8 mouse cellular contexts compared by ENCODE assay signal in the genomic region with DNA sequence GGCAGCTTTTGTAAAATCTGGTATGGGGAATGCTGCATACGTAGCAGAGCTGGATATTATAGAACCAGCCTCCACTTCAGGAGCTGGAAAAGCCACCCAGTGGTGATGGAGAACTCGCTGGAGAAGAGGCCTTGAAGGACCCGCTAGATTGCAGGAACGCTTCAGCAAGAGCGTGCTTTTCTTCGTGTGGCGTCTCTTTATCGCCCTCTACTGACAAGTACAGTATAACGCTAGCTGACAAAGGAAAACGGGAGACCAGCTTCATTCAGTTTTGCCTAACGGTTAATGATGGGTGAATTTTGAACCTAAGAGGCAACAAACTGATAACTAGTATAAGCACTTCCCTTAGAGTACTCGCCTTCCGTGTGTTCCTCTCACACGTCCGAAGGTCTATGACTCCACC. TPM values are rescaled to one million over a fixed set of nuclear protein-coding genes. Genes with fewer than 3 reads are reported as not detected.
A peak's percentile ranks its signal among the peaks of the same experiment; 100 is the strongest.
DNase-seq lines count a peak whose midpoint lies in the region; ATAC-seq and TF ChIP-seq lines count a peak whose summit lies in the region.

No protein-coding gene starts in this region.

- 2% methylated on average over 15 of the region's 15 CpGs for WGBS in heart, adult 2 months
- 3% methylated on average over 15 of the region's 15 CpGs for WGBS in limb, embryonic 13.5 days
- WGBS in neural tube, embryonic 14.5 days: 3% methylated on average over 15 of the region's 15 CpGs

- DNase-seq in 416B (ENCODE audit: low read depth): peak; percentile 87
- peak; percentile 88 for DNase-seq in MN1 (ENCODE audit: low spot score)
- DNase-seq in cerebellum, postnatal 14 days: peak; percentile 62 to 67
- peak in 1 of 2 experiments; percentile 23 for DNase-seq in heart, adult 2 months
- DNase-seq in kidney, adult 9 months: peak; percentile 66
- DNase-seq in spleen, adult 18-20 months: no peak

- no peaks in the 10 kb centered on the region for H3K36me3 ChIP-seq in heart, adult 2 months (ENCODE audit: control insufficient read depth, insufficient read depth, low read length)
- H3K36me3 ChIP-seq in limb, embryonic 13.5 days: no peaks in the 10 kb centered on the region
- no peaks in the 10 kb centered on the region for H3K36me3 ChIP-seq in neural tube, embryonic 14.5 days (ENCODE audit: control insufficient read depth, insufficient read depth, low read length)

- no peak overlapping the region for H3K4me3 ChIP-seq in heart, adult 2 months
- no peak overlapping the region for H3K4me3 ChIP-seq in limb, embryonic 13.5 days
- no peak overlapping the region for H3K4me3 ChIP-seq in neural tube, embryonic 14.5 days (ENCODE audit: low read depth, low read length)

- intact Hi-C loops in heart, adult 2 months (cut with DNase I): loop anchor here (2.0 to 10.0 kb wide), 4 partner anchors 155 to 537 kb away; a partner anchor contains a TSS

- H3K9ac ChIP-seq in heart, adult 2 months (ENCODE audit: low read depth, low read length): no peak overlapping the region
- peak overlapping the region; percentile 39; the same call in 1 of the 2 replicates for H3K9ac ChIP-seq in limb, embryonic 13.5 days
- 0 out of 2 replicates have a peak overlapping the region, but pooled peaks have one; percentile 28 for H3K9ac ChIP-seq in neural tube, embryonic 14.5 days (replicated peaks; ENCODE audit: low read depth, low read length)

- H3K27ac ChIP-seq in heart, adult 2 months: no peak overlapping the region
- no peak overlapping the region for H3K27ac ChIP-seq in limb, embryonic 13.5 days
- peak overlapping the region; percentile 48 for H3K27ac ChIP-seq in neural tube, embryonic 14.5 days (ENCODE audit: low read depth, low read length)

- peak; percentile 83 for ATAC-seq in limb, embryonic 13.5 days (ENCODE audit: low FRiP score, low read depth)
- ATAC-seq in neural tube, embryonic 14.5 days (ENCODE audit: low read depth): peak; percentile 79

- peak; percentile 94 for TF ChIP-seq CTCF in heart, adult 2 months (IDR thresholded peaks at IDR 0.05)

- no peaks in the 10 kb centered on the region for H3K79me2 ChIP-seq in heart, adult 2 months (replicated peaks; ENCODE audit: control insufficient read depth, insufficient read depth, low read length)

- H3K27me3 ChIP-seq in heart, adult 2 months (ENCODE audit: control insufficient read depth, insufficient read depth, low read length): no peaks in the 10 kb centered on the region
- no peaks in the 10 kb centered on the region for H3K27me3 ChIP-seq in limb, embryonic 13.5 days
- H3K27me3 ChIP-seq in neural tube, embryonic 14.5 days (ENCODE audit: control insufficient read depth, insufficient read depth, low read length): no peaks in the 10 kb centered on the region

- TF ChIP-seq EP300 in heart, adult 2 months (IDR thresholded peaks at IDR 0.05; ENCODE audit: insufficient read depth, low read depth, low read length): 0 out of 2 replicates have a peak, but pooled peaks have one; percentile 34

- peaks cover 2% of the 10 kb centered on the region; the same call in 1 of the 2 replicates for H3K4me1 ChIP-seq in heart, adult 2 months (ENCODE audit: control insufficient read depth, insufficient read depth, low read length)
- peaks cover 3% of the 10 kb centered on the region; the same call in 1 of the 2 replicates for H3K4me1 ChIP-seq in limb, embryonic 13.5 days
- H3K4me1 ChIP-seq in neural tube, embryonic 14.5 days (ENCODE audit: control insufficient read depth, insufficient read depth, low read length): no peaks in the 10 kb centered on the region

- H3K9me3 ChIP-seq in limb, embryonic 13.5 days: no peaks in the 10 kb centered on the region
- H3K9me3 ChIP-seq in neural tube, embryonic 14.5 days (ENCODE audit: control insufficient read depth, low read length): no peaks in the 10 kb centered on the region

- TF ChIP-seq POLR2A in heart, adult 2 months (IDR thresholded peaks at IDR 0.05; ENCODE audit: insufficient read depth, low read depth, low read length): no peak

- H3K4me2 ChIP-seq in limb, embryonic 13.5 days (replicated peaks): peak overlapping the region; percentile 28; the same call in 1 of the 2 replicates
- H3K4me2 ChIP-seq in neural tube, embryonic 14.5 days (ENCODE audit: low read depth, low read length): no peak overlapping the region

RNA-seq across cellular contexts. Expression of a gene that starts 9.0 kb away (rescaled TPM):
- 1 to 10 TPM; 3.2 to 4.5 TPM for total RNA-seq in heart, adult 2 months (2021)
- 2.1 and 3.8 TPM in 2 replicates for polyA plus RNA-seq in heart, adult 2 months (2012; rRNA removed)
- 9.4 and 10.4 TPM in 2 replicates for polyA plus RNA-seq in limb, embryonic 13.5 days (2015; fragmentation: Nextera tagmentation; extraction: Ambion mirVana)
- polyA plus RNA-seq in neural tube, embryonic 14.5 days (2014; fragmentation: Nextera tagmentation; extraction: Ambion mirVana): 2.1 and 2.4 TPM in 2 replicates

RNA-seq across cellular contexts. Expression of a gene that starts 35.6 kb away (rescaled TPM):
- total RNA-seq in heart, adult 2 months (2021): not detected
- polyA plus RNA-seq in heart, adult 2 months (2012; rRNA removed): not detected in 2 replicates
- polyA plus RNA-seq in limb, embryonic 13.5 days (2015; fragmentation: Nextera tagmentation; extraction: Ambion mirVana): 0.15 and 0.27 TPM in 2 replicates
- polyA plus RNA-seq in neural tube, embryonic 14.5 days (2014; fragmentation: Nextera tagmentation; extraction: Ambion mirVana): not detected in 2 replicates

RNA-seq across cellular contexts. Expression of a gene that starts 58.7 kb away (rescaled TPM):
- total RNA-seq in heart, adult 2 months (2021): 10 to 100 TPM; 18.9 to 19.5 TPM
- 3.6 and 11.2 TPM in 2 replicates for polyA plus RNA-seq in heart, adult 2 months (2012; rRNA removed)
- polyA plus RNA-seq in limb, embryonic 13.5 days (2015; fragmentation: Nextera tagmentation; extraction: Ambion mirVana): 51.5 and 54.4 TPM in 2 replicates
- 56.2 and 88.3 TPM in 2 replicates for polyA plus RNA-seq in neural tube, embryonic 14.5 days (2014; fragmentation: Nextera tagmentation; extraction: Ambion mirVana)

Comparison
In these comparisons a context has a peak if more than half of its experiments do, and no peak if none do; other contexts are left out.
1. DNase-seq: peak in 416B (single experiment), MN1 (single experiment), cerebellum, postnatal 14 days (2 of 2) and kidney, adult 9 months (single experiment); none in spleen, adult 18-20 months (0 of 2).